Mouse (Mus musculus) ES-Bruce4 (cell line): ENCODE measurements around the gene Gse1.

Experiments used
- CTCF ChIP-seq: IDR thresholded peaks from one replicate; pipeline ENCODE4 v1.8.1; 2011; ENCODE audit warnings: low read depth, low read length
- EP300 ChIP-seq: IDR thresholded peaks from 2 replicates; pipeline ENCODE4 v1.6.1; 2011; ENCODE audit warnings: low read depth, low read length; ENCODE audit not compliant: insufficient read depth
- POLR2A ChIP-seq: IDR thresholded peaks from one replicate; pipeline ENCODE4 v1.8.1; 2011; ENCODE audit warnings: low read length; ENCODE audit not compliant: insufficient read depth

DNA sequence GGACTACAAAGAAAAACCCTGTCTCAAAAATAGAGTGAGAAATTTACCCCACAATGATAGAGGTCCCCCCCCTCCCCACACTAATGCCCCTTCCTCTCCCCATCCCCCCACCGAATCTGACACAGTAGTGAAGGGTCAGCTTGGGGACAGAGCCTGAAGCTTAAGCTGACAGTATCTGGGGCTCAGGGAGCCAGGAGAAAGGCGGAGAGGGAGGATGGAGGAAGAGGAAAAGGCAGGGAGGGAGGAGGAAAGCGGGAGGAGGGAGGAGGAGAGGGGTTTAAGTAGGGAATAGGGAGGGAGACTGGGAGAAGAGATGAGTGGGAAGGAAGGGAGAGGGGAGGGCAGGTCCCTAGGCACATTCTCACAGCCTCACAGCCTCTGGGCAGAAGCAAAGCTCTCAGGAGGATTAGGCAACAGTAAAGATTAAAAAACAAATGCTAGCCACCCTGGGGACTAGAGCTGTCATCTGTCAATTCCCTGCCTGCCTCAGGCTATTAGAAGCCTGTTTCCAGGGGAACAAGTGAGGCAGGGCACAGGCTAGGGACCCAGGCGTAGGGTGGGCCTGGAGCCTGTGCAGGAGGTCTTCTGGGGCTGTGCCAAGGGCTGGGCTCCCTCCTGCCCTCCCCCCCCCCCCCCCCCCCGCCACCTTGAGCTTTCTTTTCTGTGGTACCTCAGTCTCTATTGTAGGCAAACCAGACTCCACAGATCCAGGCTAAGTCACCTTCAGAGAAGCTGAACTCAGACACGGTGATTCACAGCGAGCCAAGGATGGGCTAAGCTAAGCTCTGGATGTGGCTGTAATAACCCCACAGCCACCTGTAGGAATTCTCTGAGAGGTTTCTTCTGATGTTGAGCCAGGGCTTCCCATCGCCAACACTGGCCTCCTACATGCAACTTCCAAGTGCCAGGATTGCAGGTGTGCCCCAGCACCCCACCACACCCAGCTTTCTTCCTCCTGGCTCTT, 388.7 kb downstream of the Gse1 start:
- TF ChIP-seq POLR2A, result no peak
- no peak for TF ChIP-seq CTCF
- no peak for TF ChIP-seq EP300
